Mouse (Mus musculus) left cerebral cortex, adult 9 months (tissue): ENCODE data around the gene Nav1.

Experiments
- DNase-seq, 2 experiments: peaks; one replicate each; pipeline ENCODE4 v3.0.0; 2022; ENCODE audit warnings: low spot score in 2 of 2

The Nav1 gene

DNA sequence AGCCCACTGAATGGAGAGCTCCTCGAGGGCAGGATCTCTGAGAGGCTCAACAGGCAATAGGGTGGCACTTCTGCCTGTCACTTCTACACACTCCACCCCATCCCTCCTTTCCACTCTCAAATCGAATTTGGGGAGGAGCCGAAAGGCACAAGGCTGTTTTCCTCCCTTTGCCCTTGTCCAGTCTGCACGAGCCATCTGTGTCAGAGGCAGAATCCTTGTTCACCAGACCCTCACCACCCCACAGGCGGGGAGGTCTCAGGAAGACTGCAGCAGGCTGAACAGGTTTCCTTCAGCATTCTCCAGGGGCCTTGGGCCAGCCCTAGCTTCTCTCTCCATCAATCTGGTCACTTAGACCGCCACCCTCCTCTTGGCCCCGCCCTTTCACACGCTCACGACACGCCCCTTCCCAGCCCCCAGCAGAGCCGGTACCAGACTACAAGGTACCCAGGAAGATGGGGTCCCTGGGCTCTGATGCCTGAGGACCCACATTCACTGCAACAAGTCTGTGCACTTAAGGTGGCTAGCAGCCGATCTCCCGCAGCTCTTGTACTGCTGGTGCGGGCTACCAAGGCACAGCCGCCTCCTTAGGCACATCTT is 23.9 kb downstream of the Nav1 start:
- DNase-seq: peak in 1 of 2 experiments; percentile 71

DNA sequence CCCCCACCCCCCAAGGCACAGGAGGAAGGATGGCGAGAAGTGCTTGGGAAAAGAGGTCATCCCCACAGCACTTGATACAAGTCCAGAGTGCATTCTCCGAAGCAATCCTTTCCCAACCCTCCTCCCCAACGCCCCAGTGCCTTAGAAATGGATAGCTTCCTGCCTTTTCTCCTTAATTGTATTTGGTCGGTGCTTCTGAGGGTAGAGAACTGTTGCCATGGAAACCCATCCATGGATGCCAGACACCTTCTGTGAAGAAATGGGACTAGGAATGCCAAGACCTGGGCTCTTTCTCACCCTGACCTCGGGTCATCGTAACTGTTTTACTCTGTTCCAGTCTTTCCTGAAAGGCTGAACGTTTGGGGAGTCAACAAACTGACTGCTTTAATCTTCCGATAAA is 26.1 kb downstream of the Nav1 start:
- DNase-seq: no peak

DNA sequence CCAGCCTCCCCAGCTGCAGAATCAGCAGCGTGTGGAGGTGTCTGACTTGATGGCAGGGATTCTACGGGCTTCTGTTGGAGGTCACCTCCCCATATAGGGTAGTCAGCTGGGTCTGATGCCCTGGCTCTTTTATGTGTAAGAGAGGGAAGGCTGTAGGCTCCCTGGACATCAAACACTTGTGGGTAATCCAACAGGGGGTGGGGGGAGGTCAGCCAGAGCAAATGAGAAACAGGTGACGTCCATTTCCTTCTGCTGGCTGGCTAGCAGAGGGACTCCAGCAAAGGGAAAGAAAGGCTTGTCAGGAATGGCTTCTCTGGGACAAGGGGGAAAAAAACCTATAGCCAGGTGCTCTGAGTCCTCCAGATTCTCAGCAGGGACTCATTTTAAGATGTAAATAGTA is 28.0 kb downstream of the Nav1 start:
- no peak for DNase-seq

DNA sequence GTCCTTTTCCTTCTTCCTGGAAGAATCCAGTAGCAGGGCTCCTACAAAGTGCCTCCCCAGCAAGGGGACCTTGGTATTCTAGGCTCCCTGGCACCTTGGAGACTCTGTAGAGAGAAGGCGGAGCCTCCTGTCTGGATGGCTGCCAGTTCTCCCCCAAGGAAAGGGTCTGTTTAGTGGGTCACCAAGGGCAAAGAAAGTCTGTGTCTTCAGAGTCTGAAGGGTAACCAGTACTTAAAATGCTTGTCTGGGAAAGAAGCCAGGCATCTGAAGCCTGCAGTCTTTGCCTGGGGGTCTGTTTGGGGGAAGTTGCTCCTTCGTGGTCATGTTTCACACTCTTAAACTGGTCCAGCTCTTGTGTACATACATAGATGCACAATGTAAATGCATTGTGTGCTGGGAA is 29.3 kb downstream of the Nav1 start:
- DNase-seq: no peak

DNA sequence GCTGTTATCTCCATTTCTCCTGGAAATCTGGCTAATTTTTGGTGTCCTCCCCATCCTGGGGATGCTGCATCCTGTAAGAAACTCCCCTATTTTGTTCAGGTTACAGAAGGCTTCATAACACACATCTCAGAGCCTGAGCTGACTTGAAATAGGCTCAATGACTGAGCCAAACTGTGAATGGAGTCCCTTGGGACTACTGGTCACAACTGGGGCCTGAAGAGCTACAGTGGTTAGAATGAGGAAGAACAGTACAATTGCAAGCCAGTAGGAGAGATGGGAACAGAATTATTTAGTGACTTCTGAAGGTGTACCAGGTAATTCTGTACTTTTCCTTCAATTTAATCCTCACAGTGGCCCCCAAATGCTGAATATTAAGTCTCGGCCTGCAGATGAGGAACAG is 31.7 kb downstream of the Nav1 start:
- DNase-seq: no peak

DNA sequence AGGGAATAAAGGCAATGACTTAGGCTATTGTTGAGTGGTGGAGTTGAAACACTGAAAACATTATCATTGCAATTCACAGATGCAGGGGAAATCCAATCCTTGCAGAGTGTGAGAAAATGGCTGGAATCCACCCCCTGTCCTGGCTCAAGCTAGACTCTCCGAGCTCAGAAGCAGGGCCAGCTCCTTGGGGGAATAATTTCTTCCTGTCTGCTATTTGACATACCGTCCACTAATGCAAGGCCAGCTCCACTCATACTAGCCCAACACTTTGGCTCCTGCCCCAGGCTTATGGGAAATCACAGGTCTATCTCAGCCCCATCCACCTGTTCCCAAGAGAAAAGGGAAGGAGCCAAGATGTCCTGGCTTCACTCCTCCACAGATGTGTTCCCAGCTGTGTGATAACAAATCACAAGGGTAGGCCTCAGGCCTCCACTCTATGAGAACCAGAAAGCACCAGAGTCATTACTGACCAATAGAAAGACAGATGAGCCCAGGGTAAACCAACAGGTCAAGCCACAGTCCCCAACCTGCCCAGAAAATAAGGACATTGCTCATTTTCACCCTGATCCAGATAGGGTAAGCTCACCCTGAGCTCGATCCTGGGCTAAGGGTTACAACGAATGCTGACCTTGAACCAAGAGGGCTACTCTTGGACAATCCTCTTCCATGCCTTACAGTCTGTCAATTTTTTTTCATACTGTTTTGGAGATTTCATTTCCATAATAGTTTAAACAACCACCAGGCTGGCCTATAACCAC is 32.5 kb downstream of the Nav1 start:
- no peak for DNase-seq

DNA sequence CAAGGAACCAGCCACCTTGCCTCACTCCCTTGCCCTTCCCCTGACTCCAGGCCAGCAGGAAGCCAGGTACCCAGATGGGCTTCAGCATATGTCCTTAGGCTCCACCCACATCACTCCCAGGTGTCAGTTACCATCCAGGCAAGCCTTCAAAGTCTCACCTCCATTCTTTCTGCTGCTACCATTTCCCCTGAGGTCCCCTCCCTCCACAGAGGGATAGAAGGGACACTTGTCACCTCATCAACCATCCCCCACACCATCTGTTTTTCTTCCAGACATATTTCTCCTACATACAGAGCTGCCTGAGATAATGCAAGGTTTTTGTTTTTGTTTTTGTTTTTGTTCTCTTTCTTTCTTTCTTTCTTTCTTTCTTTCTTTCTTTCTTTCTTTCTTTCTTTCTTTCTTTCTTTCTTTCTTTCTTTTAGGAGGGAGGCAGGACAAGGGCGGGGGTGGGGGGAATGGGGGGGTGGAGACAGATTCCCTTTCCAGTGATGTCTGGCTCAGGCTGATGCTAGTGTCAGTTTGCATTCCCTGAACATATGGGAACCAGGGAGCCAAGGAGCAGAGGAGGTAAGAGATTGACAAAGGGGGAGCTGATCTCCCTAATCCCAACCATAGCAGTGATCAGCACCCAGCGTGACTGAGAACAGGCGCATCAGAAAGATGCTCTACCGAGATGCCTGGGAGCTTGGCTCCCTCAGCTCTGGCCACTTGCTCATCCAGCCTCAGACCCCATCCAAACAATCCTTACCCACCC is 34.8 kb downstream of the Nav1 start:
- no peak for DNase-seq

DNA sequence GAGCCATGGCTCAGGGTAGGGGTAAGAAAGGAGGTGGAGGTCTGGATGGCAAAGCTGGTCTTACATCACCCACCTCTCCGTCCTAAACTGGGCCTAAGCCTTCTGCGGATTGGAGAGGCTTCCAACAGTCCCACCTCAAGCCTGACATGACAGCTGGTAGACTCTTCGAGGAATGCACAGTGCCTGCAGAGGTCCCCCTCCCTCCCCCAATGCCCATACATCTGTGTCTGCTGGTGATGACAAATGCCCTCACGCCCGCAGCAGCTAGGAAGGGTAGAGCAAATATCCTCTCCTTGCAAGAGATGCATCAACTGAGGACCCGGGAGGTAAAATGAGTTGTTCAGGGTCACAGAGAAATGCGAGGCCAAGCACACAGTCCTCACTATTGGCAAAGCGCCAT is 39.0 kb downstream of the Nav1 start:
- no peak for DNase-seq

DNA sequence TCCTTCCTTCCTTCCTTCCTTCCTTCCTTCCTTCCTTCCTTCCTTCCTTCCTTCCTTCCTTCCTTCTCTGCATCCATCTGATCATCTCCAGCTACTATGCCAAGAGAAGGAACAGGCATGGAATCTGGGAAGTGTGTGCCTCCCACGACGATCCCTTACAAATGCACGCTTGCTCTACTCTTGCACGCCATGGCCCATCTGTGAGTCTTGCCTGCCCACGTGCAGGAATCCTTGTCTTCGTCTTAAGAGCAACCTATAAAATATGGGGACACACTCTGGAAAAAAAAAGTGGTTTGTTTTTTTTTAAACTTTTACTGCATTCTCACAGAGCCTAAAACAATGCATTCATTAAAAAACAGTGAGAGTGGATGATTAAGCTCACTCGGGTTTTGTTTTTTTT is 40.5 kb downstream of the Nav1 start:
- peak in 1 of 2 experiments; percentile 84 for DNase-seq

DNA sequence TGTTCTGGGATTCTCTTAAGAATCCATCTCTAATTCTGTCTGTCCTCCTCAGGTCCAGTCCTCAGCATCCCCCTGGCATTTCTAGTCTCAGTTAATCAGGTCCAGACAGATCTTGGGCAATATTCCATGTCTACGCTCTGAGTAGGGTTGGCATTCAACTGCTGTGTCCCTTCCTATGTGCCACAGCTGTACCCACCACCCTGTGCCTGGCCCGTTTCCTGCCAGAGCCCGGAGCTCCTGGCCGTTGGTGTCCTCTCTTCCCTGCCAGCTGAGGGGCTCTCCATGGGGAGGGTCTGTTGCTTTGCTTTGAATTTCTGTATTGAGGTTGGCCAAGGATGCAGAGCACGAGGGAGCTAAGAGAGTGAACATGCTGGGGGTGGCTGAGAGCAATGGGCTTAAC is 41.3 kb downstream of the Nav1 start:
- DNase-seq: no peak

DNA sequence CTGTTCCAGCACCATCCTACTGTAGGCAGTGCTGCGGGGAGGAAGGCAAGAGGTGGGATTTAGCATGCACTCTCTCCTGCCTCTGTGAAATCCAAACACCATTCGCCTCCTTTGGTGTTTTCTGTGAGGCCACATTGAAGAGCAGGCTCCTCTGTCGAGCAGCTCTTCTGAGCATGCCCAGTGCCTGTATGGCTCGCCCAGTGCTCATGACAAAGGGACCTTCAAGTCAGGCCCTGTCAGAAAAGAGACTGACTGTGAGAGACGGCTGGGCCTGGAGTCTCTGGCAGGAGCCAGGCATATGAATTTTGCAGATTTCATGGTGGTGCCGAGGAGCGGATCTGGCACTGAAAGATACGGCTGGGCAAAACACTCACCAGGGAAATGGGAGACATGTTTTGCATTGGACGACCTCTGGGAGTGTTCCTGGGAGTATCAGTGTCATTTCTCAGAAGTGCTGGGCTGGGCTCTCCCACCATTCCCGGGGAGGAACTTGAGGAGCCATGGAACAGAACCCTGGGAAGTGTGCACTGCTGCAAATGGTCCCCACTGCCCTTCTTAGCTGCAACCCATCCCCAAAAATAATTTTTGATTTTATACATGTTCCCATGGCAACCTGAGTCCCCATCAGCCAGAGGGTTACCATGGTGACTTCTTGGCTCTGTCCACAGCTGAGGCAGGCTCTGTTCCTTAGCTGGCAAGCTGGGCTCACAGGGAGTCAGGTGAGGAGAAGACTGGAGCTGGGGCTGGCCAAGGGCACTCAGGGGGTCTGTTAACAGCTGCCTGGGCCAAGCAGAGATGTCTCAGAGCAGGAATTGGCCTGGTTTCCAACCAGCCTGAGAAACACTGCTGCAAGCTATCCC is 42.2 kb downstream of the Nav1 start:
- DNase-seq: no peak

DNA sequence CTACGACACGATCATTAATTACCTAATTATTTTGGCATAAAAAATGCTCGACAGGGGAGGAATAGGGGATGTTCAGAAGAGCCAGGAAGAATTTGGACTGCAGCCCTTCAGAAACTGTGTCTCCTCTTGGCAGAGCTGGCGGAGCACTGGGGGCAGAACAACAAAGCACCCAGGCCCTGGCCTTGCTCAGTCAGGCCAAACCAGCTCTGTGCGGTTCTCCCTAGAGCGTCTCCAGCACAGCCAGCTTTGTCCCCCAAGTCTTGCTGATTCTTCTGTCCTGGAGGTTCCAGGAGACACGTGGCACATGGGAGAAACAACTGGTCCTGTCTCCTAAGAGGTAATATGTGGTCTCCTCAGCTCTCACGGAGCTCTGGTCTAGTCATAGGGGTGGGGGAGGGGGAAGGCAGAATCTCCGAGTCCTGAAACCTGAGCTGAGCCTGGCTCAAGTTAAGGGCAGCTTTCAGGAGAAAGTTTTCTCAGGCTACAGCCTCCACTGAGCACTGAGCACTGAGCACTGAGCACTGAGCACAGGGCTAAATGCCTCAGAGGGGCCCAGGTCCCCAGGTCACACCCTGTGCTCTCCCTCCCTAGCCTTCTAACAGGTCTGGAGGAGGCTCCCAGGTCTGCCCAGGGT is 43.2 kb downstream of the Nav1 start:
- no peak for DNase-seq

DNA sequence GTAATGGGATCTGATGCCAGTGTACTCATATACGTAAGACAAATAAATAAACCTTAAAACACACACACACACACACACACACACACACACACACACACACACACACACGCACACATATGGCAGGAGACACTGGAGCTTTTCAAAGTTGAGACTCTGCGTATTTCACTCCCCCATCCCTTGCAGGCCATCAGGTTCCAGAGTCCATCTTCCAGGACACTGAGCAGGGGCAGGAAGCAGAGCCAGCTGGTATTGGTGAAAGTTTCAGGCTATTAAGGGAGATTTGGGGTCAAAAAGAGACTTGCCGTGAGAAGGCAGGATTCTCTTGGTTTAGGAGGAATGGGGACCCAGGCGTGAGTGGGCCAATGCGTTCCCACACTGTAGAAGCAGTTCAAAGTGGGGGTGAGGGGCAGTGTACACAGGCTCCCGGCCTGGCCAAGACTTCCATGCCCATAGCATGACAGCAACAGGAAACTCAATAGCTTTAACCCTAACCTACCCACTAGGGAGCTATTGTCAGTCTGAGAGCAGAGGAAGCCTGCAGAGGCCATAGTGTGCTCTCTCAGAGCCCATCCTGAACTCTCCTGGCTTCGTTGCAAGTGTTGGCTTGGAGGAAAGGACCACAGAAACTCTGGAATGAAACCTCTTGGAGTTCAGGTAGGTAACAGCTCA is 44.0 kb downstream of the Nav1 start:
- DNase-seq: no peak

DNA sequence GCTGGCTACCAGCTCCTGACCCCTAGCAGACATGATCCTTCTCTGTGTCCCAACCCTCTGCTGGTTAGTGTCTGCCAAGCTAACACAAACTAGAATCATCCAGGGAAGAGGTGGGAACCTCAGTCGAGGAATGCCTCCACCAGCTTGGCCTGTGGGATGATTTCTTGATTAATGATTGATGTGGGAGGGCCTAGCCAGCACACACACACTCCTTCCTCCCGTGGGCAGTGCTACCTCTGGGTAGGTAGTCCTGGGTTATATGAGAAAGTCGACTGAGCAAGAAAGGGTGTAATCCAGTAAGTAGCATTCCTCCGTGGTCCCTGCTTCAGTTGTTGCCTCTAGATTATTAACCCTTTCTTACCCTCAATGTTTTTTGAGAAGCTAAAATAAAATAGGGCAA is 45.0 kb downstream of the Nav1 start:
- DNase-seq: no peak

DNA sequence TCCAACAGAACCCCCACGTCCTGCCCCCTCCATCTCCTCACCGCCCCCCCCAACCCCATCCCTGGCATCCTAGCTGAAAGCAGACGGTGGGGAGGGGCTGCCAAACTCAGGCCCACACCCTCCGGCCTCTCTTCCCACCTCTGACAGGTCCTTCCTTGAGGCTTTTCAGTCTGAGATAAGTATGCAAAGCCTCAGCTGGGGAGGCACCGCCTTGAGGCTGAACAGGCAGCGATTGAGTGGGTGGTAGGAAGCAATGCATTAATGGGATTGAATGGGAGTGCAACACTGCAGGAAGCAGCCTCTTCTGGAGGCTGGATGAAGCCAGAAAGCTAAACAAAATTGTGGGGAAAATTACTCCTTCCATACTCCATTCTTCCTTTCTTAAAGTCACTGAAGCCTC is 45.8 kb downstream of the Nav1 start:
- no peak for DNase-seq

DNA sequence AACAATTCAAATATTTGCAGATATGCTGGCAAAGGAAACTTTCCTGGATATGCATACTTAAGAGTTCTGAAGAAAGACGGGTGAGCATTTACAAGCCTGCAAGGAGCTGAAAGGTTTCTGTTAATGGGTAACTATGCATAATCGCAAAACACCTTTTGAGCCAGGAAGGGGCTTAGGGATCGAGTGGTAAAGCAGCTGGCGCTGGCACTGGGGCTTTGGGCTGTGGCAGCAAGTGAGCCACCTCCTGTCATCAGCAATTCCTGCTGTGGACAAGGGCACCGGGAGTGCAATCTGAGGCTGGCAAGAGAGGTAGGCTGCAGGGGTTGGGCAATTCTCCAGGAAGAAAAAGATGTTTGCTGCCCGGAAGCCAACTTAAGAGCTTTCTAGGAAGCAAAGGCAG is 49.1 kb downstream of the Nav1 start:
- DNase-seq: no peak

DNA sequence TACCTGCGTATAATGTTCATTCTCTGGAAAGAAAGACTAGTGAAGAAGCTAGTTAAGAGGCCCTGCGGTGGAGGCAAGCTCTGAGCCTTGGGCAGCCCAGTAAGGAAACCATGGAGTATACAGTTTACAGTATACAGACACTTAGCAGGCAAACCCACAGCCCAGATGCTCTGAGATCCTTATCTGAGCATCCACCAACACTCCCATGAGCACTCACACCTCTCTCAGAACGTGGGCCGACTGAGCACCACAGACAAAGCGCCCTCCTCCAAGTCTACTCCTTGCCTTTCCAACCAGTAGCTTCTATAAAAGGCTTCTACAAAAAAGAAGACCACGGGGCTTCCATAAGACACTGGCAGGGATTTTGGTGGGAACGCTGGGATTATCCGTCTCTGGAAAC is 51.2 kb downstream of the Nav1 start:
- DNase-seq: peak in 1 of 2 experiments; percentile 80

DNA sequence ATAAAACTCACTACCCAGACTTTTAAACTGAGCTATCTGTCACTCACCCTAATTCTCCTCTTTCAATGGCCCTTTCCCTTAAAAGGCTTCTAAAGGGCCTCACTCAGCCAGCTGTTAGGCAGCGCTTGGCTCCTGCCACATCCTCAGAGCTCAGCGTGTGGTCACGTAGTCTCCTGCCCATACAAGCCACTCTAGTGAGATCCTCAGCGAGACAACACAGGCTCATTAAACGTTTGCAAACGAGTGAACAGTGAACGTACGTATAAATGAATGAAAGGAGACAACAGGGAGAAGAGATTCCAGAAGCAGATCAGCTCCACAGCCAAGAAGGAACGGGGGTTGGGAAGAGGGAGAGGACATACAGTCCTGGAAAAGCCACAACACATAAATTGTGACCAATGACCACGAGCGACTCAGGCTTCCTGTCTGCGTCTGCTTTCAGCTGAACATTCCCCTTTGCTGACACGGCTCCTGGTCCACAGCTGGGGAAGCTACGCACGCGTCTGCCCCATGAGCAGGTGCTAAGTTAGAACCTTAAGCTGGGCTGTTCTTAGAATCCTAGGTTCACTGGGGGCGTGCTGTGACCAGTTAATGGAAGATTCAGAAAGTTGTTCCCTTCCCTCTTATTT is 52.3 kb downstream of the Nav1 start:
- no peak for DNase-seq

DNA sequence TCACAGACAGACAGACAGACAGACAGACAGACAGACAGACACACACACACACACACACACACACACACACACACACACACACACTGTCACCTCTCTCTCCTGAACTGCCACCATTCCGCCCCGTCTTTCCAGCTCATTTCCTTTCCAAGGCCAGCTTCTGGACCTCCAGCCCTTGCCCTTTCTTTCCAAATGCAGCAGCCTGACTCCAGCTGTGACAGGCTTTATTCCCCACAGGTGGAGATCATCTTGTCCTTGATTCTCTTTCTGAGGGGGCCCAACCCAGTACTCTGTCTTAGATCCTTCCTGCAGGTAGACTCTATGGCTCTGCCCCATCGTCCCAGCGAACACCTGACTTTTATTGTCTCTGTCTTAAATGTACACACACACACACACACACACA is 53.5 kb downstream of the Nav1 start:
- no peak for DNase-seq

DNA sequence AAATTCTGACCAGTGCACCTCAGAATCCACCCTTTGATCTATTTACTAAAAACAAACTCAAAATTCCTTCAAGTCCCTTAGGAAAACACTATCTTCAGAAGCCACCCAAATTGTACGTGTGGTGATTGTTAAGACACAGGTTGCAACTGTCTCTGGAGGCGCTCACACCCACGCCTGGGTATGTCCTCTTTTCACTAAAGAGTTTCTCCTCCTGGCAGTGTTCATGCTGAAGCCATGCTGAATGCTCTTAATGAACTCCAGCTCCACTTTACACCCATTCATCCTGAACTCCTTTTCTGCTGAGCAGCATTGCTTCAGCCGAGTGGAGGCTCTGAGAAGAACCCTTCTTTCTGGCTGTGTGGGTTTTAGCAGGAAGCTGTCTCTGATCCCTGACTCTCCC is 53.9 kb downstream of the Nav1 start:
- DNase-seq: no peak

DNA sequence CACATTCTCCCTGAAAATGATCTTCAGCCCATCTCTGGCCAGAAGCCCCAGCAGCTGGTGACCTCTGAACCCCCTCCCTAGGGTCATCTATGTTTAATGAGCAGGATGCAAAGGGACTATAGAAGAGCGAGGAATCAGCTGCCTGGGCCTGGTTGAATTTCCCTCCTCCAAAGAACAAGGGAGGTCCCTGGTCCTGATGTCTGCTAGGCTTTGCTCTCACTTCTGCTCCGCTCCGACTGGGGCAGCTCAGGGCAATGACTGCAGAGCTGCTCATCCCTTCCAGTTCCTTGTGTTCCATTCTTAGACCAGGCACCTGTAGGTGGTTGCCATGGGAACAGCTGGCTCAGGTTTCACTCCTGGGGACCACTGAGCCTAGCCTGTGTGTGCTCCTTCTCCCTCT is 56.2 kb downstream of the Nav1 start:
- DNase-seq: no peak
